9 mouse cellular contexts compared by ENCODE assay signal in the genomic region with DNA sequence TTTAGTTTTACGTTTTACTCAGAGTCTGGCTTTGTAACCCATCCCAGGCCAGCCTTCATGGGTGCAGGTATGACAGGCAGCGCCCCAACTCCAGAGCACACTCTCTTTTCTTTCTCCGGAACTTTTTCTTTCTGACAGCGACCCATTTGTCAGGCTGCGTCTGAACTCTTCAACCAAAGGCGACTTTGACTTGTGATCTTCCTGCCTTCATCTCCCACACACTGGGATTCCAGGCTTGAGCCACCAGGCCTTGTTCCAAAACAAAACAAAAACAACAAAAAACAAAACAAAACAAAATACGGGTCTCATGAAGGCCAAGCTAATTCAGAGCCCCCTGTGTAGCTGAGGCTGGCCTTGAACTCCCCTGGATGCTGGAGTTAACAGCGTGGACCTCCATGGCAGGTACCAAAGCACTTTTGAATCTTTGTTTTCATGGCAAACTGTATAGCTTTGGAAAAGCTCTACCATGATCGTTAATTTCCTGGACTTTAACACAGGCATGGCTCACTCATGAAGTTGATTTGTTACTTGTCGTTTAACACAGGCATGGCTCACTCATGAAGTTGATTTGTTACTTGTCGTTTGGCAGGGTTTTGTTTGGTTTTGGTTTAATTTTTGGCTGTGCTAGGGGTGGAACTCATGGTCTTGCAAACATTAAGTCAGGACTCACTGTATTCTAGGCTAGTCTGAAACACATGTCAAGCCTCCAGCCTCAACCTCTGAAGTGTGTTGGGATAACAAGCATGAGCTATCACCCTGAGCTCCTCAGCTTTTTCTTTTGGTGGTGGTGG. TPM values are rescaled to one million over a fixed set of nuclear protein-coding genes. Genes with fewer than 3 reads are reported as not detected.
DNase-seq lines count a peak whose midpoint lies in the region; ATAC-seq and TF ChIP-seq lines count a peak whose summit lies in the region.
"Had no signal": no experiment of that assay in that cellular context is flagged by ENCODE, and none has a peak within 500 bp of the region (broad histone marks: within the 10 kb centered on the region; RNA-seq: fewer than 3 reads in every experiment).

No protein-coding gene starts in this region.

- no peaks in the 10 kb centered on the region for H3K27me3 ChIP-seq in kidney, embryonic 16.5 days (ENCODE audit: insufficient read depth, low read length)
- H3K27me3 ChIP-seq in embryonic facial prominence, embryonic 12.5 days: no peaks in the 10 kb centered on the region
- H3K27me3 ChIP-seq in liver, embryonic 13.5 days: no peaks in the 10 kb centered on the region
- H3K27me3 ChIP-seq in thymus, adult 2 months (ENCODE audit: control insufficient read depth, insufficient read depth, low read length): no peaks in the 10 kb centered on the region

- H3K4me1 ChIP-seq in kidney, embryonic 16.5 days (ENCODE audit: insufficient read depth, low read length): peaks cover 57% of the 10 kb centered on the region
- H3K4me1 ChIP-seq in embryonic facial prominence, embryonic 12.5 days: peaks cover 30% of the 10 kb centered on the region
- H3K4me1 ChIP-seq in liver, embryonic 13.5 days (replicated peaks): peaks cover 34% of the 10 kb centered on the region
- peaks cover 8% of the 10 kb centered on the region for H3K4me1 ChIP-seq in thymus, adult 2 months (replicated peaks; ENCODE audit: control insufficient read depth, insufficient read depth, low read length)

- H3K36me3 ChIP-seq in kidney, embryonic 16.5 days (ENCODE audit: insufficient read depth, low read length): no peaks in the 10 kb centered on the region
- no peaks in the 10 kb centered on the region for H3K36me3 ChIP-seq in embryonic facial prominence, embryonic 12.5 days
- H3K36me3 ChIP-seq in liver, embryonic 13.5 days: no peaks in the 10 kb centered on the region
- no peaks in the 10 kb centered on the region for H3K36me3 ChIP-seq in thymus, adult 2 months (ENCODE audit: control insufficient read depth, insufficient read depth, low read length)

- peak; percentile 3; the same call in 1 of the 2 replicates for ATAC-seq in kidney, embryonic 16.5 days (ENCODE audit: low FRiP score, low TSS enrichment)
- no peak for ATAC-seq in embryonic facial prominence, embryonic 12.5 days (ENCODE audit: insufficient number of reproducible peaks, insufficient read depth, low FRiP score, low TSS enrichment)
- no peak for ATAC-seq in liver, embryonic 13.5 days (ENCODE audit: low read depth)
- ATAC-seq in inflammation-experienced regulatory T-cells, adult 6 months: no peak

- H3K4me2 ChIP-seq in kidney, embryonic 16.5 days (replicated peaks; ENCODE audit: low read depth, low read length): peak overlapping the region; percentile 54
- peak overlapping the region; percentile 42 for H3K4me2 ChIP-seq in embryonic facial prominence, embryonic 12.5 days (replicated peaks)
- H3K4me2 ChIP-seq in liver, embryonic 13.5 days: peak overlapping the region; percentile 32

- peak overlapping the region; percentile 94 for H3K27ac ChIP-seq in kidney, embryonic 16.5 days (ENCODE audit: low read length)
- peak overlapping the region; percentile 82; the same call in 1 of the 2 replicates for H3K27ac ChIP-seq in embryonic facial prominence, embryonic 12.5 days
- peak overlapping the region; percentile 63; the same call in 1 of the 2 replicates for H3K27ac ChIP-seq in liver, embryonic 13.5 days
- H3K27ac ChIP-seq in thymus, adult 2 months (ENCODE audit: control insufficient read depth, insufficient read depth, low read length): no peak overlapping the region

- no peak for TF ChIP-seq POLR2A in thymus, adult 2 months (IDR thresholded peaks at IDR 0.05; ENCODE audit: control insufficient read depth, extremely low read depth, insufficient read depth, low read length, poor library complexity)

- H3K4me3 ChIP-seq in kidney, embryonic 16.5 days (ENCODE audit: low read length): peak overlapping the region; percentile 44
- peak overlapping the region; percentile 24; the same call in 1 of the 2 replicates for H3K4me3 ChIP-seq in embryonic facial prominence, embryonic 12.5 days
- peak overlapping the region; percentile 38 for H3K4me3 ChIP-seq in liver, embryonic 13.5 days (replicated peaks)
- H3K4me3 ChIP-seq in thymus, adult 2 months (ENCODE audit: control insufficient read depth, insufficient read depth, low read length): no peak overlapping the region

- no peak for TF ChIP-seq CTCF in thymus, adult 2 months (IDR thresholded peaks at IDR 0.05; ENCODE audit: borderline replicate concordance, control insufficient read depth, extremely low read depth, insufficient read depth, low read length, poor library complexity)

- 28% methylated on average over 11 of the region's 11 CpGs for WGBS in kidney, embryonic 16.5 days
- 71% methylated on average over 11 of the region's 11 CpGs for WGBS in embryonic facial prominence, embryonic 12.5 days
- 58% methylated on average over 11 of the region's 11 CpGs for WGBS in liver, embryonic 13.5 days (ENCODE audit: insufficient replicate concordance)
- 74% methylated on average over 11 of the region's 11 CpGs for WGBS in thymus, adult 2 months

- no peaks in the 10 kb centered on the region for H3K9me3 ChIP-seq in kidney, embryonic 16.5 days (ENCODE audit: low read length)
- H3K9me3 ChIP-seq in embryonic facial prominence, embryonic 12.5 days: no peaks in the 10 kb centered on the region
- H3K9me3 ChIP-seq in liver, embryonic 13.5 days (replicated peaks): no peaks in the 10 kb centered on the region

- H3K9ac ChIP-seq in kidney, embryonic 16.5 days (replicated peaks; ENCODE audit: low read length): peak overlapping the region; percentile 69
- no peak overlapping the region; the same call in 1 of the 2 replicates for H3K9ac ChIP-seq in embryonic facial prominence, embryonic 12.5 days
- H3K9ac ChIP-seq in liver, embryonic 13.5 days: peak overlapping the region; percentile 55; the same call in 1 of the 2 replicates

- peak; percentile 28 for DNase-seq in adrenal gland, postnatal 10 days
- no peak for DNase-seq in adrenal gland, postnatal 14 days
- no peak for DNase-seq in kidney, adult 18-20 months
- DNase-seq in liver, embryonic 13.5 days: no peak
- DNase-seq in thymus, adult 2 months: no peak
- DNase-seq: thymus, postnatal 4 days had no signal

RNA-seq across cellular contexts. Expression of a gene that starts 28.0 kb away (rescaled TPM):
- 100 to 1,000 TPM; 233 to 243 TPM for total RNA-seq in adrenal gland, postnatal 10 days (2021)
- 260 TPM in 2 replicates for total RNA-seq in adrenal gland, postnatal 14 days (2021)
- 195 and 234 TPM in 2 replicates for polyA plus RNA-seq in kidney, embryonic 16.5 days (2015; fragmentation: Nextera tagmentation; extraction: Ambion mirVana)
- polyA plus RNA-seq in embryonic facial prominence, embryonic 12.5 days (2016; fragmentation: Nextera tagmentation; extraction: Ambion mirVana): 537 and 549 TPM in 2 replicates
- 327 and 339 TPM in 2 replicates for polyA plus RNA-seq in liver, embryonic 13.5 days (2015; fragmentation: Nextera tagmentation; extraction: Ambion mirVana)
- polyA plus RNA-seq in thymus, adult 2 months (2012; rRNA removed): 291 and 363 TPM in 2 replicates
- 10 to 100 TPM; 26.3 to 32.5 (median 29.3) TPM for polyA plus RNA-seq in inflammation-experienced regulatory T-cells, adult 6 months (2017; shearing (Covaris generic))

RNA-seq across cellular contexts. Expression of a gene that starts 60.0 kb away (rescaled TPM):
- total RNA-seq in adrenal gland, postnatal 10 days (2021): 10 to 100 TPM; 15.3 to 17.7 TPM
- 15.6 and 16.4 TPM in 2 replicates for total RNA-seq in adrenal gland, postnatal 14 days (2021)
- 22.0 and 28.4 TPM in 2 replicates for polyA plus RNA-seq in kidney, embryonic 16.5 days (2015; fragmentation: Nextera tagmentation; extraction: Ambion mirVana)
- 27.0 and 30.3 TPM in 2 replicates for polyA plus RNA-seq in embryonic facial prominence, embryonic 12.5 days (2016; fragmentation: Nextera tagmentation; extraction: Ambion mirVana)
- polyA plus RNA-seq in liver, embryonic 13.5 days (2015; fragmentation: Nextera tagmentation; extraction: Ambion mirVana): 12.4 and 14.5 TPM in 2 replicates
- 14.9 and 16.6 TPM in 2 replicates for polyA plus RNA-seq in thymus, adult 2 months (2012; rRNA removed)
- 10 to 100 TPM; 20.2 to 39.5 (median 34.5) TPM for polyA plus RNA-seq in inflammation-experienced regulatory T-cells, adult 6 months (2017; shearing (Covaris generic))
